Mouse (Mus musculus) MEL (cell line): ENCODE measurements around the gene Hoxb4. TPM values are rescaled to one million over a fixed set of nuclear protein-coding genes. Genes with fewer than 3 reads are reported as not detected.

ENCODE experiments used
- DNase-seq: peaks from one replicate; pipeline ENCODE4 v3.0.0; 2011; ENCODE audit warnings: low read depth, low spot score
- H3K27ac ChIP-seq: 2 replicates; pipeline ENCODE4 v1.5.1; 2012; ENCODE audit warnings: low read depth, mild to moderate bottlenecking, control low read depth, low read length, moderate library complexity; ENCODE audit not compliant: control insufficient read depth
- H3K27me3 ChIP-seq, 2 experiments: fragments of 150-350 bp in 1 of 2; sonication (generic) in 1 of 2; 2 replicates each; pipeline ENCODE4 v1.6.1; 2012; ENCODE audit warnings: low read length in 2 of 2, mild to moderate bottlenecking in 2 of 2, improper control_type of control experiment in 1 of 2, moderate library complexity in 1 of 2; ENCODE audit not compliant: insufficient read depth in 2 of 2, control insufficient read depth in 1 of 2
- H3K36me3 ChIP-seq, 2 experiments: 2 replicates each; pipeline ENCODE4 v1.6.1; 2012 to 2014; ENCODE audit warnings: low read length in 2 of 2, improper control_type of control experiment in 1 of 2, inconsistent platforms in 1 of 2, mild to moderate bottlenecking in 1 of 2; ENCODE audit not compliant: insufficient read depth in 2 of 2, control insufficient read depth in 1 of 2
- H3K4me1 ChIP-seq, 2 experiments: fragments of 150-350 bp in 1 of 2; sonication (generic) in 1 of 2; 2 replicates each; pipeline ENCODE4 v1.6.1; 2012; ENCODE audit warnings: low read length in 2 of 2, improper control_type of control experiment in 1 of 2, mild to moderate bottlenecking in 1 of 2; ENCODE audit not compliant: insufficient read depth in 2 of 2, control insufficient read depth in 1 of 2
- H3K4me3 ChIP-seq, 2 experiments: fragments of 150-350 bp in 1 of 2; sonication (generic) in 1 of 2; 2 replicates each; pipeline ENCODE4 v1.5.1; 2012; ENCODE audit warnings: low read depth in 2 of 2, low read length in 2 of 2, mild to moderate bottlenecking in 2 of 2, moderate library complexity in 2 of 2, control low read depth in 1 of 2, improper control_type of control experiment in 1 of 2; ENCODE audit not compliant: control insufficient read depth in 1 of 2, insufficient read depth in 1 of 2
- H3K79me2 ChIP-seq: 2 replicates; pipeline ENCODE4 v1.6.1; 2012; ENCODE audit warnings: mild to moderate bottlenecking, low read length, moderate library complexity; ENCODE audit not compliant: control insufficient read depth, poor library complexity, insufficient read depth
- H3K9ac ChIP-seq: 2 replicates; pipeline ENCODE4 v1.6.1; 2012; ENCODE audit warnings: low read depth, mild to moderate bottlenecking, control low read depth, low read length, moderate library complexity; ENCODE audit not compliant: control insufficient read depth, poor library complexity, severe bottlenecking
- H3K9me3 ChIP-seq: fragments of 150-350 bp; sonication (generic); replicated peaks from 2 replicates; pipeline ENCODE4 v1.6.1; 2012; ENCODE audit warnings: mild to moderate bottlenecking, low read length, improper control_type of control experiment, moderate library complexity; ENCODE audit not compliant: insufficient read depth
- BHLHE40 ChIP-seq: IDR thresholded peaks from 2 replicates; pipeline ENCODE4 v1.6.1; 2012; ENCODE audit warnings: low read depth, mild to moderate bottlenecking, inconsistent platforms, low read length, improper control_type of control experiment, borderline replicate concordance
- CHD2 ChIP-seq: IDR thresholded peaks from 2 replicates; pipeline ENCODE4 v1.6.1; 2011; ENCODE audit warnings: low read length, improper control_type of control experiment
- CTCF ChIP-seq, 3 experiments: IDR thresholded peaks in 2 of 3; conservative IDR thresholded peaks in 1 of 3; 2 replicates each; pipeline ENCODE4 v1.5.1; 2011 to 2012; ENCODE audit warnings: low read length in 3 of 3, low read depth in 2 of 3, mild to moderate bottlenecking in 2 of 3, improper control_type of control experiment in 1 of 3, inconsistent platforms in 1 of 3, mixed read lengths in 1 of 3, moderate library complexity in 1 of 3; ENCODE audit not compliant: control insufficient read depth in 1 of 3, insufficient read depth in 1 of 3, poor library complexity in 1 of 3, severe bottlenecking in 1 of 3
- ELF1 ChIP-seq: IDR thresholded peaks from 2 replicates; pipeline ENCODE4 v1.6.1; 2014; ENCODE audit warnings: low read depth, mild to moderate bottlenecking, inconsistent platforms, low read length, improper control_type of control experiment, moderate library complexity
- EP300 ChIP-seq, 2 experiments: IDR thresholded peaks; 2 replicates each; pipeline ENCODE4 v1.6.1; 2011; ENCODE audit warnings: improper control_type of control experiment in 2 of 2, low read length in 2 of 2, low read depth in 1 of 2, mild to moderate bottlenecking in 1 of 2
- ETS1 ChIP-seq: IDR thresholded peaks from 2 replicates; pipeline ENCODE4 v1.6.1; 2012; ENCODE audit warnings: low read depth, mild to moderate bottlenecking, inconsistent platforms, low read length, improper control_type of control experiment, moderate library complexity
- MEF2A ChIP-seq: IDR thresholded peaks from 2 replicates; pipeline ENCODE4 v1.6.1; 2014; ENCODE audit warnings: low read depth, mild to moderate bottlenecking, inconsistent platforms, low read length, improper control_type of control experiment; ENCODE audit not compliant: poor library complexity, insufficient replicate concordance, severe bottlenecking; ENCODE audit errors: extremely low read depth
- MXI1 ChIP-seq: IDR thresholded peaks from 2 replicates; pipeline ENCODE4 v1.6.1; 2011; ENCODE audit warnings: mild to moderate bottlenecking, low read depth, low read length, improper control_type of control experiment
- MYB ChIP-seq: IDR thresholded peaks from 2 replicates; pipeline ENCODE4 v1.6.1; 2011; ENCODE audit warnings: mild to moderate bottlenecking, low read depth, low read length, improper control_type of control experiment
- MYC ChIP-seq: IDR thresholded peaks from 2 replicates; pipeline ENCODE4 v1.6.1; 2011; ENCODE audit warnings: low read depth, mild to moderate bottlenecking, low read length, improper control_type of control experiment, moderate library complexity
- USF2 ChIP-seq, 2 experiments: IDR thresholded peaks; 2 replicates each; pipeline ENCODE4 v1.6.1; 2011 to 2012; ENCODE audit warnings: improper control_type of control experiment in 2 of 2, low read length in 2 of 2, borderline replicate concordance in 1 of 2, inconsistent platforms in 1 of 2, low read depth in 1 of 2, mild to moderate bottlenecking in 1 of 2; ENCODE audit not compliant: insufficient read depth in 1 of 2
- ZC3H11A ChIP-seq: IDR thresholded peaks from 2 replicates; pipeline ENCODE4 v1.6.1; 2012; ENCODE audit warnings: low read depth, mild to moderate bottlenecking, inconsistent platforms, low read length, improper control_type of control experiment
- ZMIZ1 ChIP-seq: IDR thresholded peaks from 2 replicates; pipeline ENCODE4 v1.6.1; 2012; ENCODE audit warnings: low read depth, mild to moderate bottlenecking, inconsistent platforms, low read length, improper control_type of control experiment, moderate library complexity
- polyA plus RNA-seq, 2 experiments: library from polyadenylated mRNA; stranded (reverse) in 1 of 2; unstranded in 1 of 2; fragments of >175 nt in 1 of 2; fragments of >200 nt in 1 of 2; gene quantifications; 2 replicates each; pipeline versions ENCODE4 v1.2.1 to v1.2.4; 2012; ENCODE audit warnings: low replicate concordance in 2 of 2, low read depth in 1 of 2; ENCODE audit not compliant: insufficient read length in 2 of 2, insufficient read depth in 1 of 2, missing spikeins in 1 of 2
- total RNA-seq: library from RNA; depleted of rRNA; stranded (reverse); fragments of 300-350 nt; gene quantifications from 2 replicates; pipeline ENCODE4 v1.2.3, GENCODE M21; 2012

Hoxb4 gene
- total and polyA plus RNA-seq, 3 experiments: not detected

- no peak overlapping the region for H3K9ac ChIP-seq
- no peak for TF ChIP-seq MYC
- TF ChIP-seq ZC3H11A: no peak
- no peak for TF ChIP-seq ETS1
- TF ChIP-seq CHD2: no peak
- no peak for TF ChIP-seq CTCF (IDR thresholded peaks at IDR 0.05 in 2 of 3, conservative IDR thresholded peaks at IDR 0.05 in 1 of 3; ENCODE audit: control insufficient read depth in 1 of 3, insufficient read depth in 1 of 3, low read depth in 2 of 3, low read length in 3 of 3, poor library complexity in 1 of 3, severe bottlenecking in 1 of 3)
- TF ChIP-seq MEF2A: no peak
- TF ChIP-seq, all 39 proteins: peak for 0
- no peak for DNase-seq
- Histone ChIP-seq H3K79me2 (no peaks in the 10 kb centered on the region), H3K9me3 (no peaks in the 10 kb centered on the region), H3K4me3 (no peak overlapping the region), H3K36me3 (no peaks in the 10 kb centered on the region), H3K4me1 (0 out of 4 replicates have a peak, but pooled peaks cover 0 to 4% of the 10 kb centered on the region in 2 experiments), H3K27me3 (peaks cover 13 to 20% of the 10 kb centered on the region in 2 experiments), H3K27ac (no peak overlapping the region)
Measured at GRCm38 (mm10) chr11:96297428-96297827, 20.6 kb upstream of the Hoxb4 start.

- Histone ChIP-seq H3K4me1 (0 out of 4 replicates have a peak, but pooled peaks cover 0 to 4% of the 10 kb centered on the region in 2 experiments), H3K9ac (no peak overlapping the region), H3K4me3 (no peak overlapping the region), H3K36me3 (no peaks in the 10 kb centered on the region), H3K9me3 (no peaks in the 10 kb centered on the region), H3K27ac (no peak overlapping the region), H3K27me3 (peaks cover 13 to 17% of the 10 kb centered on the region in 2 experiments), H3K79me2 (no peaks in the 10 kb centered on the region)
- no peak for TF ChIP-seq MXI1
- no peak for TF ChIP-seq ELF1
- TF ChIP-seq BHLHE40: no peak
- no peak for TF ChIP-seq USF2 (IDR thresholded peaks at IDR 0.05; ENCODE audit: borderline replicate concordance in 1 of 2, insufficient read depth in 1 of 2, low read depth in 1 of 2, low read length in 2 of 2)
- TF ChIP-seq EP300 (IDR thresholded peaks at IDR 0.05; ENCODE audit: low read depth in 1 of 2, low read length in 2 of 2): no peak
- no peak for TF ChIP-seq CTCF (IDR thresholded peaks at IDR 0.05 in 2 of 3, conservative IDR thresholded peaks at IDR 0.05 in 1 of 3; ENCODE audit: control insufficient read depth in 1 of 3, insufficient read depth in 1 of 3, low read depth in 2 of 3, low read length in 3 of 3, poor library complexity in 1 of 3, severe bottlenecking in 1 of 3)
- no peak for TF ChIP-seq ZMIZ1
- no peak for TF ChIP-seq MYB
- no peak for DNase-seq
Measured at GRCm38 (mm10) chr11:96297968-96298635, 20.0 kb upstream of the Hoxb4 start.
